Mouse (Mus musculus): ENCODE measurements around the gene Fadd. TPM values are rescaled to one million over a fixed set of nuclear protein-coding genes. Genes with fewer than 3 reads are reported as not detected.

The Fadd gene
- polyA plus RNA-seq (2012; rRNA removed): 10.6 TPM in 2 replicates

DNA sequence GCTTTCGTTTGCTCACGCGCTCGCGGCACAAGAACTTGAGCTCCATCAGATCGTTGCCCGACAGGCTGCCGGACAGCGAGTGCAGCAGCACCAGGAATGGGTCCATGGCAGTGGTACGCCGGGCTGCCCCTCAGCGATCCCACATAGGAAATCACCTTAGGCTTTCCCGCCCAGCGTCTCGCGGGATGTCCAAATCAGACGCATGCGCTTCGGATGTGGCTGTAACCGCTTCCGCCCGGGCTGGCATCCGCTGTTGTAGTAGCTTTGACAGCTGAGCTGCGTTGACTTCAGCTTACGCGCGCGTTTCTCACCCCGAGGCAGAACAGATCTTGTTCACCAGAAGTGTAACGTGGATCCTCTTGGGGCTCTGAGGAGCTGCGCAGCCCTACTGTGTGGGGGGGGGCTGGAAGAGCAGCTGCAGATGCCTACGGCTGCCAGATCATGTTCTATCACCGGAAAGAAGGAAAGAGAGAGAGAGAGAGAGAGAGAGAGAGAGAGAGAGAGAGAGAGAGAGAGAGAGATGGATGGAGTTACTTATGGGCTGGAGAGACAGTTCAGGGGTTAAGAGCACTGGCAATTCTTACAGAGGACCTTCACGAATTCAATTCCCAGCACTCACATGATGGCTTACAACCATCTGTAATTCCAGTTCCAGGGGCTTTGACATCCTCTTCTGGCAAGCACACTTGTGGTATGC lies at the start of gene Fadd:
Fadd (minus strand) TSS at position 180 of the 697 bp plus-strand sequence.
- no peak for DNase-seq (ENCODE audit: low read depth)

DNA sequence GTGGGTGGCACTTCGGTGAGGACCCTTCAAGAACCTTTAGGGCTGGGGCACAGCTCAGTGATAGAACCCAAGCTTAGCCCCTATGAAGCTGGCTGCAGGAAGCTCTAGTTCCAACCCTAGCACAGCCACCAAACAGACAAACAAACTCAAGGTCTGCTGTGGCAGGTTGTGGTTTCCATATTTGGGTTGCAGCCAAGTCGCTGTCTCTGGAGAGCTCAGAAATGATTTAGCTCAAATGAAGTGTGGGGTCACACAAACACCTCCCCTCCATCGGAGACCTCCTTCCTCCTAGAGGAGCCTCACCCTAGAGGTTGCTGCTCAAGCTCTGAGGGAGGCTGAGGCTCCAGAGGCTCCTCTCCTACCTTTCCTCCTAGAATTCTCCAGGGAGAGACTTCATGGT lies 48.4 kb upstream of the Fadd start:
- no peak for DNase-seq (ENCODE audit: low read depth)

- no peak for DNase-seq (ENCODE audit: low read depth)
These were observed 46.2 kb upstream of the Fadd start for GRCm38 (mm10) chr7:144628334-144628915.

DNA sequence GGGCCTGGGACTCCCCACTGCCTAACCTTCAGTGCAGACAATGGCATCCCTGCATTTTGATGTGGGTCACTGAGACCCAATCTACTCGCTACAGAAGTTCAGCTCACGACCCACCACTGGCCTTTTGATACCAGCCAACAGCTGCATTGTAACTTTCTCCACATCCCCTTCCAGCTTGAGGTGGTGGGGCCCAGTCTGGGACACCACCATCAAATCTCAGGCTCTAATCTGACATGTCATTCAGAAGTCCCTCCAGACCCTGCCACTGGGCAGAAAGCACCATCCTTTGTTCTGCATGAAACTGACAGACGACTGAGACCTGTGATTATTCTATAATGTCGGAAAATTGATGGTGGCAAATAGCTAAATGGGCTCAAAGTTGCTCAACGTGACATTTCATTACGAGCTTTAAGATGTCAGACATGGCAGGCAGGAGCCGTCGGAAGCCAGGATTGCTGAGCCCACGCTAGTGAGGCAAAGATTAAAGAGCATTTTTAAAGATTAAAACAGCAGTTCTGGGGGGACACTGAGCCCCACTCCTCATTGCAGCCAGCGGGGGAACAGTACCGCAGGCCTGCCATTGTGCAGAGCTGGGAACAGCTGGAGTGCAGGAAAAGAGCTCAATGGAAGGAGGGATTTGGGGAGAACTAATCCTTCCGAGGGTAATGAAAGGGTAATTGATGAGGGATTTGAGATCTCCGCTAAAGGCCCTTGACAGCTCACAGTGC lies 45.5 kb upstream of the Fadd start:
- no peak for DNase-seq (ENCODE audit: low read depth)

- DNase-seq (ENCODE audit: low read depth): no peak
These were observed 43.8 kb upstream of the Fadd start for GRCm38 (mm10) chr7:144626042-144626441.

DNA sequence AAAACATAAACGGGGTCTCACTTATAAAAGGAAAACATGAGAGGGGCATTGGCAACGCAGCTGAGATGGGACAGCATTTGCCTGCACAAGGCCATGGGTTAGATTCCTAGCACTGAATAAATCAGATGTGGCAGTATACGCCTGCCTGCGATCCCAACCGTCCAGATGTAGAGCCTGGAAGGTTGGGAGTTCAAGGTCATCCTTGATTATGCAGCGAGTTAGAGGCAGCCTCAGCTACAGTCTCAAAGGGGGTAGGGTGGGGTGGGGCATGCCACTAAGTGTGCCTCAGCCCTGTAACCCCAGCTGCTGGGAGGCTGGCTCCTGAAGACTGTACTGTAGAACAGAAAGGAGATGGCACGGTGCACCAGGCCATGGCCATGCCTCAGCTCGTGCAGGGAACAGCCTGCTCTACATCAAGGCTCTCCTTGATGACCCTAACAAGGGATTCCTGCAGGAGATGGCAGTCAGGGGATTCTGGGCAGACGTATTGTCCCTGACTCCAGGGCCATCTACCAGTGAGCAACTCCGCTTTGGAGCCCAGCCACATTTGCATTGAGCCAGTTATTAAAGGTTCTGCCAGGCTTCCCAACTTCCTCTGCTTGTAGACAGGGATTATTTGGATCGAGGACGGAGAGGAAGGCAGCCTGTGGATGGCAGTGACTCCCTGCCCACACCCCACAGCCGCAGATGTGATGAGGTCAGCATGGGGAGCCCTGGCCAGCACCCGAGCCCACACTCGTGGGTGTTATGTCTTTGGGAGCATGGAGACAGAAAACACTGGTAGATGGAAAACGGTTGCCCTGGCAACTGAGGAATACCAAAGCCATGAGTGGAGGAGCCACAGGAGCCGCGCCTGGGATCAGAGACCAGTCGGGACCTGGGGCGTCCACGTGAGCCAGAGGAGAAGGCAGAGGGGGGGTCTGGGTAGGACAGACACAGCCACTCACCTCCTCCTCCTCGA lies 38.7 kb upstream of the Fadd start:
- no peak for DNase-seq (ENCODE audit: low read depth)

DNA sequence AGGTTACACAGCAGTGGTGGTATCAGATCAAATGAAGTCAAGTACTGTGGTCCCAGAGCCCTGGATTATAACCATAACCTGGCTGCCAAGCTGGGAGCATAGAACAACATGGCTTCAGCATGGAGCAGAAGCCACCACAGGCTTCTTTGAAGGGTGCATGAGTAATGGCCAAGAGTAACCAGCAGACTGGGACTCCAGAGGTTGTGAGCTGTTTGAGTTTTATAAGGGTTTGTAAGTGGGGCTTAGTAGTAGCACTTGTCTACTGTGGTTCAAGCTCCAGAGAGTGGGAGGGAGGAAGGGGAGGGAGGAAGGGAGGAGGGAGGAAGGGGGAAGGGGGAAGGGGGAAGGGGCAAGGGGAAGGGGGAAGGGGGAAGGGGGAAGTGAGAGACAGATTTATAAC lies 38.1 kb upstream of the Fadd start:
- DNase-seq (ENCODE audit: low read depth): no peak

DNA sequence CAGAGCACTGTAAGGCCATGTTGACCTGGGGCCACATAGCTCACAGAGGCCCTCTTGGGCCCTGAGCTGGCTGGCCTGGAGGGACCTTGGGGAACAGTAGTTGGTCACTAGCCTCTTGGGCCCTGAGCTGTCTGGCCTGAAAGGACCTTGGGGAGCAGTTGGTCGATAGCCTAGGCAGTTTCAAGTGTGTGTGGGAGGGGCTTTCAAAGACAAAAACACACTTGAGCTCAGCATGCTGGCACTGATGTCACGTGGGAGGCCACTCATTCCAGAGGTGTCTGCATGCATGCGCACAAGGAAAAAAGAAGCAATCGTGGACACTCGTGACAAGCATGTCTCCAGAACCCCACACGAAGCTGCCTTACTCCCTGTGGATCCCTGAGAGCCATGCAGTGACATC lies 33.1 kb upstream of the Fadd start:
- DNase-seq (ENCODE audit: low read depth): no peak

DNA sequence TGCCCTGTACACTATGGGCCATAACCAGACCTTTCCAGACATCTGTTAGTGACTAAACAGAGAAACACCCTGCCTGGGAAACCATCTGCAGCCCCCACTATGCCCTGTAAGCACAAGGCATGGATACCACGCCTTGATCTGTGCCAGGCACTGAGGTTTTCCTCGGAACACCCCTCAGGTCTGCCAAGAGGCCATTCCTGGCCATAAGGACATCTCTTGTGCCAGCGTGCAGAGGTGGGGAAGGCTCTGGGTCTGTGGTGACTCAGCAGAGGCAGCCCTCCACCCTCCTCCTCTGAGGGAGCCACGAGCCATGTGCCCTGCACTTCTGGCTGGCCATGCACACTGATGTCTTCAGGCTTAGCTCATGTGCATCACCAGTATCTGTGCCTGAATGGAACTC lies 30.6 kb upstream of the Fadd start:
- DNase-seq (ENCODE audit: low read depth): no peak

- no peak for DNase-seq (ENCODE audit: low read depth)
These were observed 30.1 kb upstream of the Fadd start for GRCm38 (mm10) chr7:144612351-144612750.

- DNase-seq (ENCODE audit: low read depth): no peak
These were observed 29.3 kb upstream of the Fadd start for GRCm38 (mm10) chr7:144611595-144611994.

GRCm38 (mm10) chr7:144609568-144609967 lies 27.3 kb upstream of the Fadd start:
- no peak for DNase-seq (ENCODE audit: low read depth)

DNA sequence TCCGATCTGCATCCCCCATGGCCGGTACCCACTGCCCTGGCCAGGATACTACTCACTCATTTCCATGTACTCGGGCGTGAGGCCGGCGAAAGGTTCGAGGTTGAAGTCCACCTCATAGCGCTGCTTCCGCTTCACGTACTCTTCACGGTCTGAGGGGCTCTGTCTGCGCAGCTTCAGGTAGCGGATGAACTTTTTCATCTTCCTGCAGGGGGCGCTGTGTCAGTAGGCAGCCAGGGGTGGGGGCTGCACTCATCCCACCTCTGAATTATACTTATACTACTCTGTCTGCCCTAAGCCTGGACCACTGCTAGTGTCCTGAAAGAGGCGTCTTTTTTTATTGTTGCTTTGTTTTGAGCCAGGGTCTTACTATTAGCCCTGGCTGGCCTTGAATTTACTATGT lies 25.6 kb upstream of the Fadd start:
- DNase-seq (ENCODE audit: low read depth): no peak

DNA sequence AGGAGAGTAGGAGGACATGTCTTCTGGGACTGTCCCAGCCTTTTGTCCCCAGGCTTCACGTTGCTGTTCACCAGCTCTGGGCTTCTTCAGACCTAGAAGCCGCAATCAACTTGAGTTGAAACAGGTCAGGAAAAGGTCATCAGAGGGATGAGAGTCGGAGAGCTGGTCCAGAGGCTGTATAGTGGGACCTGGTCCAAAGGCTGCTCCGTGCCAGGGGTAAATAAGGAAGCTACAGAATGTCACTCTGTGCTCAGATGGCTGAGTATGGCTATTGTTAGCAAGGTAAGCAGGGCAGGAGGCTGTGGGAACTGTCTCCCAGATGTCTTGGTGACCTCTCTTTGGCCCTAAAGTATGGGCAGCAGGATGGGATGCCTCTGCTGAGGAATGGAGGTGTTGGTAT lies 22.5 kb upstream of the Fadd start:
- DNase-seq (ENCODE audit: low read depth): no peak

- no peak for DNase-seq (ENCODE audit: low read depth)
These were observed 22.0 kb upstream of the Fadd start for GRCm38 (mm10) chr7:144604291-144604690.

DNA sequence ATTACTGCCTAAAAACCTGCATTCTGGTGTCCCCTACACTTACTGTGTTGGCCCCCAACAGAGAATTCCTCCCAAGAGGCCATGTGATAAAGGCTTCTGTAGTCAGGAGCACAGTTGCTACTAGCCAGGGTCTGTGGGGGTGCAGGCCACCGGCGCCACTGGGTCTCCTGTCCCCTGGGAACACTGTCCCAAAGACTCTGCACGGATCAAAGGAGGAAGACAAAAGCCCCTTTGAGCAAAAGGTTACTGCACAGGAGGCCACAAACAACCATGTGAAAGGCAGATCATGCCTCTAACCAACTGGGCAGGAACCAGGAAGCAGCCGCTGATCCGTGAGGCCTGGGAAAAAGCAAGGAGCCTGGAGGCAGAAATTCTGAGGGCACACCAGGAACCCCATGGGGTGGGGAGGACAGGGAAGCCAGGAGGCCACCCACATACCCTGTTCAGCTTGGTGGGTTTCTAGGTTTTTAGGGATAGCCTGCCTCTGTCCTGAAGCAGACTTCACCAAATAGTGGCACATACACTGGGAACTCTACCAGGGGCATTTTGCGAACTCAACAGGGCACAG lies 18.2 kb upstream of the Fadd start:
- DNase-seq (ENCODE audit: low read depth): no peak

DNA sequence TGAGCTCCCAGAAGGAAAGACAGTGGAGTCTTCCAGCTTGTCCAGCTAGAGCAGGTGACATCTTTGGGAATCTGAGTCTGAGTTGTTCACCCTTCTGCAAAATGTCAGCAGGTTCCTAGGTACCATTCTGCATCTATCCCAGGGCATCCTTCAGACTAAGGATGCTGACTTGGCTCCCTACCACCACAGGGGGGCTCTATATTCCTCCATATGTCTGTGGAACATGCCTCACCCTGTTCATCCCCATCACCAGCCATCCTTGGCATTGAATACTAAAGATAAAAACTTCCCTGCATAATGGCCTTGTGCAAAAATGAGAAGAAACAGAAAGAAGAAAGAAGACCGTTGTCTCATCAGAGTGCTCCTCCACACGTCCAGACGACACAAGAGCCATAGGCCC lies 7.2 kb upstream of the Fadd start:
- no peak for DNase-seq (ENCODE audit: low read depth)

- DNase-seq (ENCODE audit: low read depth): no peak
These were observed 5.0 kb upstream of the Fadd start for GRCm38 (mm10) chr7:144587291-144587690.

DNA sequence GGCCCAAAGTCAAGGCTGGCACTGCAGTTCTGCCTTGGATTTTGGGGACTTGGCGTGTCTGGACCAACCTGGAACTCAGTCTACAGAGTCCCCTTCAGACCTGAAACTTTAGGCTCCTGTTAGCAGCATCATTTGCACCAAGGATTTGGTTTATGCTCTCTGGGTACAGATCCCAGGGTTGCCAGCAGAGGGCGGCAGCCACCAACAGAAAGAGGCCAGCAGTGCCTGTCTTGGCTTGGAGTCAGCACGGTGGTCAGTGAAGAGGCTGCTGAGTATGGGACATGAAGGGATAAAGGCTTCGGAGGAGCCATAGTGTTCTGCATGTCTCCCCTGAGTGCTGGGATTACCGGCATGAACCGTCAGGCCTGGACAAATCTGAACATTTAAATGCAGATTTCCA lies 3.4 kb upstream of the Fadd start:
- DNase-seq (ENCODE audit: low read depth): no peak

GRCm38 (mm10) chr7:144583619-144584018 lies 1.4 kb upstream of the Fadd start:
- DNase-seq (ENCODE audit: low read depth): no peak

GRCm38 (mm10) chr7:144581559-144582283 lies 542 bp downstream of the Fadd start:
- DNase-seq (ENCODE audit: low read depth): no peak

Data from gonadal fat pad, adult 2 months (tissue).